Mouse (Mus musculus): ENCODE data around the gene Trf.

Trf gene

DNA sequence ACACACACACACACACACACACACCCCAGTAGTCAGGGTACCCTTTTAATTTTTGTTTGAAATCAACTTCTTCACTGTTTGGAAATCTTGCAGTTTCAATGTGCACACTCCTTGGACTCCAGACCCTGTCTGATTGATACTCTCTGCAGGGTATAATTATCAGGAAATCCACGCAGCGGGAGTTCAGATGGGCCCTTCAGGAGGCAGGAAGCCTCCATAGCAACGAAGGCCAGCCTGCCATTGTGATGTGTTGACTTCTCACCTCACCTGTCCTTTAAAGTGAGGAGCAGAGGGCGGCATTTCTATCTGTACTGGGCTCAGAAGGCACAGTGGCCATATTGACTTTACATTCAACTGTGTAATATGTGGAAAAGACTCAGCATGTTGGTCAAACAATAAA, 45.4 kb downstream of the Trf start:
- Histone ChIP-seq H3K4me3 (replicated peaks; ENCODE audit: low read length) (no peak overlapping the region), H3K27me3 (ENCODE audit: insufficient read depth, low read length) (peaks cover 19% of the 10 kb centered on the region), H3K36me3 (ENCODE audit: insufficient read depth, low read length) (peaks cover 24% of the 10 kb centered on the region), H3K9me3 (ENCODE audit: low read length) (no peaks in the 10 kb centered on the region), H3K4me1 (replicated peaks; ENCODE audit: low read depth, low read length) (peaks cover 65% of the 10 kb centered on the region)
- TF ChIP-seq POU5F1 (IDR thresholded peaks at IDR 0.05; ENCODE audit: borderline replicate concordance, low read length), result no peak
- TF ChIP-seq CTCF (conservative IDR thresholded peaks at IDR 0.05; ENCODE audit: low read length), result no peak
- peak; percentile 91 for TF ChIP-seq NANOG (IDR thresholded peaks at IDR 0.05; ENCODE audit: borderline replicate concordance, low read length)

GRCm38 (mm10) chr9:103181886-103182285, 48.4 kb downstream of the Trf start:
- Histone ChIP-seq H3K4me1 (replicated peaks; ENCODE audit: low read depth, low read length) (peaks cover 55% of the 10 kb centered on the region), H3K4me3 (replicated peaks; ENCODE audit: low read length) (no peak overlapping the region; the same call in 1 of the 2 replicates), H3K27me3 (ENCODE audit: insufficient read depth, low read length) (peaks cover 36% of the 10 kb centered on the region), H3K9me3 (ENCODE audit: low read length) (no peaks in the 10 kb centered on the region), H3K36me3 (ENCODE audit: insufficient read depth, low read length) (no peaks in the 10 kb centered on the region)
- TF ChIP-seq POU5F1 (IDR thresholded peaks at IDR 0.05; ENCODE audit: borderline replicate concordance, low read length), result no peak
- TF ChIP-seq CTCF (conservative IDR thresholded peaks at IDR 0.05; ENCODE audit: low read length), result no peak
- TF ChIP-seq NANOG (IDR thresholded peaks at IDR 0.05; ENCODE audit: borderline replicate concordance, low read length), result no peak

GRCm38 (mm10) chr9:103180807-103181565, 49.3 kb downstream of the Trf start:
- Histone ChIP-seq H3K27me3 (ENCODE audit: insufficient read depth, low read length) (peaks cover 36% of the 10 kb centered on the region), H3K4me3 (replicated peaks; ENCODE audit: low read length) (peak overlapping the region; percentile 67), H3K9me3 (ENCODE audit: low read length) (no peaks in the 10 kb centered on the region), H3K36me3 (ENCODE audit: insufficient read depth, low read length) (no peaks in the 10 kb centered on the region), H3K4me1 (replicated peaks; ENCODE audit: low read depth, low read length) (peaks cover 53% of the 10 kb centered on the region)
- no peak for TF ChIP-seq POU5F1 (IDR thresholded peaks at IDR 0.05; ENCODE audit: borderline replicate concordance, low read length)
- no peak for TF ChIP-seq NANOG (IDR thresholded peaks at IDR 0.05; ENCODE audit: borderline replicate concordance, low read length)
- no peak for TF ChIP-seq CTCF (conservative IDR thresholded peaks at IDR 0.05; ENCODE audit: low read length)

DNA sequence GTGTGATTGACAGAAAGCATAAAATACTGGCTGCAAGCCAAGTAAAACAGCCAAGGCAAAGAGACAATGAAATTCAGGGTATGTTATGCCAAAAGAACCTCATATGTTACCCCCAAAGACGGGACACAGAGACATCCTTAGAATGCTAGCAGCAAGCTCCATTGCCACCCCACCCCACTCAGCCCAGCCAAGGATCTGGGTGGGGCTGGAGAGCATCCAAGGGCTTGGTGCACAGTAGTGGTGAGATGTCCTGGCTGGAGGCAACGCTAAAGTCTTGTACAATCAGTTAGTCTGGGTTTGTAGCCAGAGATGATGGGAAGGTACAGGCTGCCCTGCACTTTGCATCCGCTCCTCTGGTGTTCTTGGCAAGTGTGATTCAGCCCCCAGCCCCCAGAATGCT, 49.9 kb downstream of the Trf start:
- no peaks in the 10 kb centered on the region for H3K9me3 ChIP-seq (ENCODE audit: low read length)
- no peak for TF ChIP-seq POU5F1 (IDR thresholded peaks at IDR 0.05; ENCODE audit: borderline replicate concordance, low read length)
- TF ChIP-seq CTCF (conservative IDR thresholded peaks at IDR 0.05; ENCODE audit: low read length), result no peak
- no peak for TF ChIP-seq NANOG (IDR thresholded peaks at IDR 0.05; ENCODE audit: borderline replicate concordance, low read length)
- peaks cover 36% of the 10 kb centered on the region for H3K27me3 ChIP-seq (ENCODE audit: insufficient read depth, low read length)
- peaks cover 55% of the 10 kb centered on the region for H3K4me1 ChIP-seq (replicated peaks; ENCODE audit: low read depth, low read length)
- no peaks in the 10 kb centered on the region for H3K36me3 ChIP-seq (ENCODE audit: insufficient read depth, low read length)
- H3K4me3 ChIP-seq (replicated peaks; ENCODE audit: low read length), result peak overlapping the region; percentile 67

DNA sequence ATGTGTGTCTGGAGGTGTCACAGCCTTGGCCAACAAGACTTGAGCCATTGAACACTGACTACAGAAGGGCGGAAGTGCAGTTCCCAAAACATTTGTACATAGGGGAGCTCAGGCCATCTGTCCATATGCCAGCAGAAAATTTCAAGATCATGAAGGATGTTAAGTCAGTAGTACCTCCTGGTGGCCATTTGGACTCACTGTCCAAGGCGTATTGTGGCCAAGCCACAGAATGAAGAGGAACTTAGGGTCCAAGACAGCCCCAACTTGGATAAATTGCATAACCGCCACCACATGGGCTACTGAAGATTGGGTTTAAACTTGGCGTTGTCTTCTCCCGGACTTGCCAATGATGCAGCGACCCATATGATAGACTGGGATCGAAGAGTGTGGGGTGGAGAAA, 54.6 kb downstream of the Trf start:
- Histone ChIP-seq H3K36me3 (ENCODE audit: insufficient read depth, low read length) (no peaks in the 10 kb centered on the region), H3K4me1 (replicated peaks; ENCODE audit: low read depth, low read length) (peaks cover 29% of the 10 kb centered on the region), H3K4me3 (replicated peaks; ENCODE audit: low read length) (no peak overlapping the region; the same call in 1 of the 2 replicates), H3K9me3 (ENCODE audit: low read length) (no peaks in the 10 kb centered on the region), H3K27me3 (ENCODE audit: insufficient read depth, low read length) (peaks cover 21% of the 10 kb centered on the region)
- TF ChIP-seq CTCF (conservative IDR thresholded peaks at IDR 0.05; ENCODE audit: low read length), result no peak
- TF ChIP-seq POU5F1 (IDR thresholded peaks at IDR 0.05; ENCODE audit: borderline replicate concordance, low read length), result no peak
- no peak for TF ChIP-seq NANOG (IDR thresholded peaks at IDR 0.05; ENCODE audit: borderline replicate concordance, low read length)

GRCm38 (mm10) chr9:103174771-103175519, 55.3 kb downstream of the Trf start:
- TF ChIP-seq NANOG (IDR thresholded peaks at IDR 0.05; ENCODE audit: borderline replicate concordance, low read length) (no peak), CTCF (conservative IDR thresholded peaks at IDR 0.05; ENCODE audit: low read length) (peak; percentile 21; the same call in 1 of the 2 replicates), POU5F1 (IDR thresholded peaks at IDR 0.05; ENCODE audit: borderline replicate concordance, low read length) (no peak)
- Histone ChIP-seq H3K9me3 (ENCODE audit: low read length) (no peaks in the 10 kb centered on the region), H3K4me3 (replicated peaks; ENCODE audit: low read length) (no peak overlapping the region), H3K4me1 (replicated peaks; ENCODE audit: low read depth, low read length) (peaks cover 21% of the 10 kb centered on the region), H3K27me3 (ENCODE audit: insufficient read depth, low read length) (peaks cover 25% of the 10 kb centered on the region), H3K36me3 (ENCODE audit: insufficient read depth, low read length) (no peaks in the 10 kb centered on the region)

- Histone ChIP-seq H3K4me1 (replicated peaks; ENCODE audit: low read depth, low read length) (peaks cover 15% of the 10 kb centered on the region), H3K4me3 (replicated peaks; ENCODE audit: low read length) (no peak overlapping the region), H3K27me3 (ENCODE audit: insufficient read depth, low read length) (peaks cover 49% of the 10 kb centered on the region), H3K9me3 (ENCODE audit: low read length) (no peaks in the 10 kb centered on the region), H3K36me3 (ENCODE audit: insufficient read depth, low read length) (no peaks in the 10 kb centered on the region)
- TF ChIP-seq CTCF (conservative IDR thresholded peaks at IDR 0.05; ENCODE audit: low read length) (no peak), NANOG (IDR thresholded peaks at IDR 0.05; ENCODE audit: borderline replicate concordance, low read length) (no peak)
Measured at GRCm38 (mm10) chr9:103168771-103169170, 61.5 kb downstream of the Trf start.

- no peaks in the 10 kb centered on the region for H3K9me3 ChIP-seq (ENCODE audit: low read length)
- TF ChIP-seq POU5F1 (IDR thresholded peaks at IDR 0.05; ENCODE audit: borderline replicate concordance, low read length) (no peak), NANOG (IDR thresholded peaks at IDR 0.05; ENCODE audit: borderline replicate concordance, low read length) (no peak), CTCF (conservative IDR thresholded peaks at IDR 0.05; ENCODE audit: low read length) (no peak)
- H3K4me1 ChIP-seq (replicated peaks; ENCODE audit: low read depth, low read length), result peaks cover 22% of the 10 kb centered on the region
- H3K4me3 ChIP-seq (replicated peaks; ENCODE audit: low read length), result no peak overlapping the region; the same call in 1 of the 2 replicates
- peaks cover 55% of the 10 kb centered on the region for H3K27me3 ChIP-seq (ENCODE audit: insufficient read depth, low read length)
- no peaks in the 10 kb centered on the region for H3K36me3 ChIP-seq (ENCODE audit: insufficient read depth, low read length)
Measured at GRCm38 (mm10) chr9:103168046-103168445, 62.2 kb downstream of the Trf start.
